In the genomic region with DNA sequence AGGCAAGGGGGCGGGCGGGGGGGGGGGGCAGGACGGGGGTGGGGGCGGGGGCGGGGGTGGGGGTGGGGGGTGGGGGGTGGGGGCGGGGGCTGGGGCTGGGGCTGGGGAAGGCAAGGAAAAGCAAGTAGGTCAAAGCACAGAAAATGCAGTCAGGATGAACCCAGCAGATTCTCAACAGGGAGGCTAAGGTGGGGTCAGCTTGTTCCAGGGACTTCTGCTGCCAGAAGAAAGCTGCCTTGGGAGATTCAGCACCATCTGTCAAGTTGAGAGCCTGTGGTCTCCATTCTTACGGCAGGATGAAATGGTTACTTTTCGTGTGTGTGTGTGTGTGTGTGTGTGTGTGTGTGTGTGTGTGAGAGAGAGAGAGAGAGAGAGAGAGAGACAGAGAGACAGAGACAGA, we compare ENCODE assay signal across 8 mouse cellular contexts.
A peak's percentile ranks its signal among the peaks of the same experiment; 100 is the strongest.
DNase-seq lines count a peak whose midpoint lies in the region; ATAC-seq lines count a peak whose summit lies in the region.

No protein-coding gene starts in this region.

- no peaks in the 10 kb centered on the region for H3K27me3 ChIP-seq in midbrain, embryonic 15.5 days (replicated peaks)

- 27% methylated on average over 2 of the region's 8 CpGs for WGBS in midbrain, embryonic 15.5 days

- no peak overlapping the region for H3K4me3 ChIP-seq in midbrain, embryonic 15.5 days

- H3K4me1 ChIP-seq in midbrain, embryonic 15.5 days = no peaks in the 10 kb centered on the region; the same call in 1 of the 2 replicates

- no peaks in the 10 kb centered on the region for H3K36me3 ChIP-seq in midbrain, embryonic 15.5 days (replicated peaks)

- H3K9ac ChIP-seq in midbrain, embryonic 15.5 days = no peak overlapping the region

- H3K9me3 ChIP-seq in midbrain, embryonic 15.5 days = no peaks in the 10 kb centered on the region

- H3K4me2 ChIP-seq in midbrain, embryonic 15.5 days = no peak overlapping the region

- peak; percentile 9 to 10 for DNase-seq in kidney, postnatal 4 days
- no peak for DNase-seq in kidney, postnatal 36 days
- DNase-seq in cerebellum, adult 8-10 months = peak; percentile 24
- DNase-seq in heart, adult 8-10 months (ENCODE audit: low spot score) = peak; percentile 7
- no peak for DNase-seq in urinary bladder, postnatal 14 days (ENCODE audit: low spot score)
- no peak for DNase-seq in kidney, postnatal 10 days
- DNase-seq in urinary bladder, adult 2 months (ENCODE audit: low spot score) = no peak

- ATAC-seq in midbrain, embryonic 15.5 days (replicated peaks) = no peak

- H3K27ac ChIP-seq in midbrain, embryonic 15.5 days = peak overlapping the region; percentile 60; the same call in 1 of the 2 replicates

Comparison
In these comparisons a context has a peak if more than half of its experiments do, and no peak if none do; other contexts are left out.
1. DNase-seq: peak in kidney, postnatal 4 days (2 of 2), cerebellum, adult 8-10 months (single experiment) and heart, adult 8-10 months (single experiment); none in kidney, postnatal 36 days (0 of 2), urinary bladder, postnatal 14 days (single experiment), kidney, postnatal 10 days (single experiment) and urinary bladder, adult 2 months (single experiment).